Mouse (Mus musculus) intestine, embryonic 15.5 days (tissue): ENCODE measurements around the gene Rad23b. TPM values are rescaled to one million over a fixed set of nuclear protein-coding genes. Genes with fewer than 3 reads are reported as not detected.

Source experiments
- ATAC-seq: fragments of 200-750 bp; cut with Nextera tagmentation; 2 replicates; pipeline ENCODE4 v1.8.0; 2017; ENCODE audit warnings: moderate TSS enrichment, moderate library complexity
- H3K27ac ChIP-seq: fragments of 300-500 bp; sonication (generic); 2 replicates; pipeline ENCODE4 v1.5.1; 2015; ENCODE audit warnings: mild to moderate bottlenecking, inconsistent platforms
- H3K27me3 ChIP-seq: fragments of 300-500 bp; sonication (generic); replicated peaks from 2 replicates; pipeline ENCODE4 v1.6.1; 2015; ENCODE audit warnings: inconsistent platforms
- H3K36me3 ChIP-seq: fragments of 300-500 bp; sonication (generic); 2 replicates; pipeline ENCODE4 v1.6.1; 2015; ENCODE audit warnings: inconsistent platforms
- H3K4me1 ChIP-seq: fragments of 300-500 bp; sonication (generic); replicated peaks from 2 replicates; pipeline ENCODE4 v1.6.1; 2015; ENCODE audit warnings: inconsistent platforms
- H3K4me2 ChIP-seq: fragments of 300-500 bp; sonication (generic); replicated peaks from 2 replicates; pipeline ENCODE4 v1.6.1; 2015; ENCODE audit warnings: mild to moderate bottlenecking, inconsistent platforms
- H3K4me3 ChIP-seq: fragments of 300-500 bp; sonication (generic); replicated peaks from 2 replicates; pipeline ENCODE4 v1.5.1; 2015; ENCODE audit warnings: inconsistent platforms
- H3K9ac ChIP-seq: fragments of 300-500 bp; sonication (generic); 2 replicates; pipeline ENCODE4 v1.6.1; 2015; ENCODE audit warnings: inconsistent platforms
- H3K9me3 ChIP-seq: fragments of 300-500 bp; sonication (generic); 2 replicates; pipeline ENCODE4 v1.6.1; 2016; ENCODE audit warnings: inconsistent platforms
- WGBS: fragments of 180-500 bp; shearing (Covaris S2); methylation state at CpG from one replicate; pipeline ENCODE4 v1.1.7; 2015; 5-methylcytosine and 5-hydroxymethylcytosine counted together
- polyA plus RNA-seq: library from polyadenylated mRNA; unstranded; fragments of >200 nt; fragmentation: Nextera tagmentation; extraction: Ambion mirVana; gene quantifications from 2 replicates; pipeline ENCODE4 v1.2.1, GENCODE M21; 2015

Gene Rad23b
- polyA plus RNA-seq, 1 experiment from 2014 or later, result 87.5 TPM

DNA sequence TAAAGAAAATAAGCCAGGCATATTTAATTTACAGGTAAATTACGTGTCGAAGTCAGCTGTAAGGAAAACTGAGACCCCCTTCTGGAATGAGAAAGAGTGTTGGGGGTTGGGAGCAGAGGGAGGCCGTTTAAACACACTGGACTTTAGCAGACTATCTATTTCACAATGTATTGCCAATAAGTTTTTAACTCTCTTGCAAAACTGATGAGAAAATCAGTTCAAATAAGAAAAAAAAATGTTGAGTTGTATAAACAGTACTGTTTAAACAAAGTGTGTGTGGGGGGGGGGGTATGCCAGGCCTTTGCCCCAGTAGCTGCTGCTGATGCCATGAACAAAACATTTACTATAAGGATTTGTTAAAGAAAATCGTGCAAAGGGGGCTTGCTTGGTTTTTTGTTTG lies 10.5 kb upstream of the Rad23b start:
- H3K27me3 ChIP-seq, result no peaks in the 10 kb centered on the region
- H3K4me2 ChIP-seq, result no peak overlapping the region
- no peak overlapping the region for H3K27ac ChIP-seq
- H3K4me3 ChIP-seq, result no peak overlapping the region
- H3K9ac ChIP-seq, result no peak overlapping the region
- no peak for ATAC-seq
- H3K36me3 ChIP-seq, result no peaks in the 10 kb centered on the region
- no peaks in the 10 kb centered on the region for H3K4me1 ChIP-seq
- H3K9me3 ChIP-seq, result no peaks in the 10 kb centered on the region
- WGBS, result 69% methylated on average over 4 of the region's 4 CpGs

DNA sequence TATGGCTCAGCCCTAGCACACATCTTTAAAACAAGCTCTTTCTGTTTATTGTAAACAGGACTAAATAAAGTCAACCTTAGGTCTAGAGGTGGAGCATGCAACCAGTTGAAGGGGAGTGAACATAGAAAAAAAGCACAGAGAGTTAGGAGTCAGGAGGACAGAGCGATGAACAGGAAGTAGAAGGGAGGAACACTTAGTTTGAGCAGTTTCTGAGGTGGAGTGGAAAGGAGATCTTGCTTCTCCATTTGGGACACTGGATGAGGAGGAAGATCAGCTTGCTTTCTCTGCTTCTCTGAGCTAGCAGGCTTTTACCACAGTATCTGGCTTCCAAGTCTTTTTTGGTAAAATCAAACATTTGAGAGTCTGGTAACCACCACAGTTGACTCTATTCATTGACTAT lies 8.0 kb upstream of the Rad23b start:
- no peak overlapping the region for H3K27ac ChIP-seq
- no peak overlapping the region for H3K4me3 ChIP-seq
- no peaks in the 10 kb centered on the region for H3K36me3 ChIP-seq
- H3K9me3 ChIP-seq, result no peaks in the 10 kb centered on the region
- no peak for ATAC-seq
- H3K27me3 ChIP-seq, result no peaks in the 10 kb centered on the region
- WGBS, result 89% methylated on average over 1 of the region's 1 CpGs
- no peak overlapping the region for H3K4me2 ChIP-seq
- no peaks in the 10 kb centered on the region for H3K4me1 ChIP-seq
- no peak overlapping the region for H3K9ac ChIP-seq

GRCm38 (mm10) chr4:55342602-55343001 lies 7.2 kb upstream of the Rad23b start:
- H3K4me2 ChIP-seq, result no peak overlapping the region
- H3K4me3 ChIP-seq, result no peak overlapping the region
- H3K27ac ChIP-seq, result no peak overlapping the region
- H3K9ac ChIP-seq, result no peak overlapping the region
- WGBS, result 89% methylated on average over 5 of the region's 5 CpGs
- H3K27me3 ChIP-seq, result no peaks in the 10 kb centered on the region
- no peaks in the 10 kb centered on the region for H3K4me1 ChIP-seq
- H3K36me3 ChIP-seq, result no peaks in the 10 kb centered on the region
- H3K9me3 ChIP-seq, result no peaks in the 10 kb centered on the region
- no peak for ATAC-seq

DNA sequence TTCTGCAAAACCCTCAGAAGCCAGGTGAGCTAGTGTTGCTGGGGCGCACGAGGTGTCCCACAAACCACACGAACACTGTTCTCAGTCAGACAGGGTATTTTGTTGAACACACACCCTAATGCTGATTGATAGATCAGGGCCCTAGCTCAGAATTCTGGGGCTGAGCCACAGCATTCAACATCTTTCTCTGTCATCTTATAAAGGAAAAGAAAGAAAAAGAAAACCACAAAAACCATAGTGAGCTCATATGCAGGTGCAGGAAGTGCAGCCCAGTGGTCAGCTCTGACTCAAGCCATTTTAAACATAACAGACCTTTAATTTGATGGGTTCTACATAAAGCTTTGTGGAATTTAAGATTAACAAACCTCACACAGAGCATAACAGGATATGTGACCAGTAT lies 6.6 kb upstream of the Rad23b start:
- Histone ChIP-seq H3K9ac (no peak overlapping the region), H3K27me3 (no peaks in the 10 kb centered on the region), H3K9me3 (no peaks in the 10 kb centered on the region), H3K27ac (no peak overlapping the region), H3K4me1 (no peaks in the 10 kb centered on the region), H3K4me2 (no peak overlapping the region), H3K4me3 (no peak overlapping the region), H3K36me3 (no peaks in the 10 kb centered on the region)
- 87% methylated on average over 3 of the region's 3 CpGs for WGBS
- no peak for ATAC-seq

DNA sequence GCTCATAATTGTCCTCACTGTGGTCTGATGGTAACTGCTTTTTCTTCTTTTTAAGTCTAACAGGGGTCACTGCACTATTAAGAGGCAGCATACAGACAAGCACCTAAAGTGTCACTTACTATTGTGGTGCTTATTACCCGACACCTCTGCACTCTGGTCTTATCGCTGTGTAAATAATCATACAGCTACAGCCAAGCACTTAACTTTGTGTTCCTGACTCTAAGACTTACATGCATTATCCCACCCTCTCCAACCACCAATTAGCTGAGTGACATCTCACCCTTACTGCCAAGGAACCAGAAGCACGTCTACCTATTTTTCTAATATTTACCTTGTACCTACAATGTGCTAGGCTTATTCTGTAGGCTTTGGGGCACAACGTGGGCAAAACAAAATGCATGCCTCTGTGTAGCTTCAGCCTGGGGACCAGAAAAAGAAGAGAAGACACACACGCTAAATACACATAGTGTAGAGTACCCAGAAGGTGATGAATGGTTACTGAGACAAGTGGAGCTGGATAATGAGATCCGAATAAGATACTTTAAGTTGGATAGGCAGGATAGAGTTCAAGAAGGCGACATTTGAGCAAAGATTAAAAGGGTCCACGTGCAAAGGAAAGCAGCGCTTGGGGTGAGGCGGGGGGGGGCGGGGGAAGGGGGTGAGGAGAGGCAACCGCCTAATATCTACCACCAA lies 938 bp upstream of the Rad23b start:
- Histone ChIP-seq H3K4me3 (peak overlapping the region; percentile 90), H3K4me1 (peaks cover 10% of the 10 kb centered on the region), H3K4me2 (peak overlapping the region; percentile 74), H3K27ac (peak overlapping the region; percentile 86), H3K9me3 (no peaks in the 10 kb centered on the region), H3K36me3 (no peaks in the 10 kb centered on the region), H3K27me3 (no peaks in the 10 kb centered on the region), H3K9ac (peak overlapping the region; percentile 58)
- ATAC-seq, result peak; percentile 3
- 6% methylated on average over 12 of the region's 12 CpGs for WGBS

- Histone ChIP-seq H3K9me3 (no peaks in the 10 kb centered on the region), H3K9ac (peak overlapping the region; percentile 91), H3K4me3 (peak overlapping the region; percentile 90), H3K4me1 (peaks cover 12% of the 10 kb centered on the region), H3K36me3 (no peaks in the 10 kb centered on the region), H3K27me3 (no peaks in the 10 kb centered on the region), H3K4me2 (peak overlapping the region; percentile 54), H3K27ac (peak overlapping the region; percentile 83)
- peak; percentile 64 for ATAC-seq
- WGBS, result under 1% methylated on average over 65 of the region's 66 CpGs
Observed at GRCm38 (mm10) chr4:55350219-55350931, 532 bp downstream of the Rad23b start.

GRCm38 (mm10) chr4:55351037-55351436 lies 1.2 kb downstream of the Rad23b start:
- no peaks in the 10 kb centered on the region for H3K36me3 ChIP-seq
- H3K4me3 ChIP-seq, result peak overlapping the region; percentile 90
- no peaks in the 10 kb centered on the region for H3K27me3 ChIP-seq
- H3K9ac ChIP-seq, result peak overlapping the region; percentile 91
- ATAC-seq, result no peak
- whole genome bisulfite sequencing, result 17% methylated on average over 12 of the region's 12 CpGs
- no peaks in the 10 kb centered on the region for H3K9me3 ChIP-seq
- peaks cover 12% of the 10 kb centered on the region for H3K4me1 ChIP-seq
- no peak overlapping the region for H3K27ac ChIP-seq
- H3K4me2 ChIP-seq, result peak overlapping the region; percentile 54

GRCm38 (mm10) chr4:55351860-55352259 lies 2.0 kb downstream of the Rad23b start:
- Histone ChIP-seq H3K9ac (no peak overlapping the region), H3K36me3 (no peaks in the 10 kb centered on the region), H3K27me3 (no peaks in the 10 kb centered on the region), H3K4me3 (no peak overlapping the region), H3K9me3 (no peaks in the 10 kb centered on the region), H3K4me1 (peaks cover 12% of the 10 kb centered on the region), H3K27ac (no peak overlapping the region), H3K4me2 (peak overlapping the region; percentile 34)
- ATAC-seq, result no peak

- Histone ChIP-seq H3K4me1 (peaks cover 7% of the 10 kb centered on the region; the same call in 1 of the 2 replicates), H3K4me3 (no peak overlapping the region), H3K27me3 (no peaks in the 10 kb centered on the region), H3K27ac (no peak overlapping the region), H3K9ac (no peak overlapping the region), H3K9me3 (no peaks in the 10 kb centered on the region), H3K36me3 (no peaks in the 10 kb centered on the region), H3K4me2 (no peak overlapping the region)
- WGBS, result 95% methylated on average over 1 of the region's 1 CpGs
- ATAC-seq, result no peak
Observed at GRCm38 (mm10) chr4:55354038-55354437, 4.2 kb downstream of the Rad23b start.

DNA sequence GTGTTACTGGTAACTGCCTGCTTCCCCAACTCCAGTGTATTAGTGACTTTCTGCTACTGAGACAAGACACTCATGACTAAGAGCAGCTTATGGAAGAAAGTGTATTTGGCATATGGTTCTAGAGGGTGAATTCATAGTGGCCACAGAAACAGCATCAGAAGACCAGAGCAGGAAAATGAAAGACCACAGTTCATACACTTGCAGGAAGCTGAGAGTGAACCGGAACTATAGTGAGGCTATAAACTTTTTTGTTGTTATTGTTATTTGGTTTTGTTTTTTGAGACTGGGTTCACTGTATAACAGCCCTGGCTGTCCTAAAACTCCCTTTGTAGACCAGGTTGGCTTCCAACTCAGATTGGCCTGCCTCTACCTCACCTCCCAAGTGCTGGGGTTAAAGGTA lies 6.0 kb downstream of the Rad23b start:
- Histone ChIP-seq H3K36me3 (no peaks in the 10 kb centered on the region), H3K27me3 (no peaks in the 10 kb centered on the region), H3K4me3 (no peak overlapping the region), H3K4me2 (no peak overlapping the region), H3K9me3 (no peaks in the 10 kb centered on the region), H3K27ac (no peak overlapping the region), H3K9ac (no peak overlapping the region), H3K4me1 (peaks cover 7% of the 10 kb centered on the region; the same call in 1 of the 2 replicates)
- ATAC-seq, result no peak
- 87% methylated on average over 1 of the region's 1 CpGs for WGBS

- H3K4me2 ChIP-seq, result no peak overlapping the region
- H3K9me3 ChIP-seq, result no peaks in the 10 kb centered on the region
- peaks cover 7% of the 10 kb centered on the region; the same call in 1 of the 2 replicates for H3K4me1 ChIP-seq
- no peak overlapping the region for H3K9ac ChIP-seq
- H3K27ac ChIP-seq, result no peak overlapping the region
- WGBS, result 84% methylated on average over 3 of the region's 3 CpGs
- no peak overlapping the region for H3K4me3 ChIP-seq
- ATAC-seq, result no peak
- no peaks in the 10 kb centered on the region for H3K36me3 ChIP-seq
- no peaks in the 10 kb centered on the region for H3K27me3 ChIP-seq
Observed at GRCm38 (mm10) chr4:55356726-55357125, 6.9 kb downstream of the Rad23b start.

- ATAC-seq, result no peak
- WGBS, result 90% methylated on average over 4 of the region's 4 CpGs
- no peaks in the 10 kb centered on the region for H3K4me1 ChIP-seq
- no peak overlapping the region for H3K9ac ChIP-seq
- H3K27me3 ChIP-seq, result no peaks in the 10 kb centered on the region
- no peak overlapping the region for H3K27ac ChIP-seq
- H3K4me2 ChIP-seq, result no peak overlapping the region
- no peaks in the 10 kb centered on the region for H3K36me3 ChIP-seq
- no peaks in the 10 kb centered on the region for H3K9me3 ChIP-seq
- no peak overlapping the region for H3K4me3 ChIP-seq
Observed at GRCm38 (mm10) chr4:55363866-55364265, 14.0 kb downstream of the Rad23b start.

DNA sequence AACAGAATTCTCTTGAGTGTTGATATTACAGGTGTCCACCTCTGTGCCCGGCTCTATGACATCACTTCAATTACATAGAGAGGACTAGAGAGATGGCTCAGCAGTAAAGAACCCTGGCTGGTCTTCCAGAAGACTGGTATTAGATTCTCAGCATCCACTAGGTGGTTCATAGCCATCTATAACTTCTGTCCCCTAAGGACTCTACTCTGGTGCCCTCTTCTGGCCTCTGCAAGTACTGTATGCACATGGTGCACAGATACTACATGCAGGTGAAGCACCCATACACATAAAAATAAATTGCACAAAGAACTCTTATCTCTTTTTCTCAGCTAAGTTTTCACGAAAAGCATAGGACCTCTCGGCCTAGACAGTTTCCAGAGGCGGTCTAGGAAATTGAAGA lies 14.5 kb downstream of the Rad23b start:
- Histone ChIP-seq H3K9me3 (no peaks in the 10 kb centered on the region), H3K27me3 (no peaks in the 10 kb centered on the region), H3K27ac (no peak overlapping the region), H3K4me1 (no peaks in the 10 kb centered on the region), H3K4me3 (no peak overlapping the region), H3K9ac (no peak overlapping the region), H3K4me2 (no peak overlapping the region), H3K36me3 (no peaks in the 10 kb centered on the region)
- no peak for ATAC-seq
- WGBS, result 96% methylated on average over 4 of the region's 4 CpGs
